In the genomic region with DNA sequence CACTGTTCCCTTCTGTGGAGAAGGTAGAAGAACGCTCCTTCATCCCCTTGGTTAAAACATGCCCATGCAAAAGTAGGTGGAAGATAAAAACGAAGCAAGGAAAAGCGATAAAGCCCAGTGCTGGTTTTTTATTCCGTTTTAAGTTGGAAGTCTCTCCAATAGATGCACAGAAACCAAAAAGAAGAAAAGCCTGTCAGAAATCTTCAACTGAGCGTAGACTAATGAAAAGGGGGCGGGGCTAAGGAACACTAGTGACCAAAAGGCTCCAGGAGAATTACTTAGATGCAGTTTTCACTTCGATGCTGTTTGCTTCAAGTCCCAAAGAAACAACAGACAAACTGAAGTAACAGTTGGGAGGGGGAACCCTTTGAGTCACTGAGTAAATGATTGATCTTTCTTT, we compare ENCODE assay signal across 9 mouse cellular contexts. TPM values are rescaled to one million over a fixed set of nuclear protein-coding genes. Genes with fewer than 3 reads are reported as not detected.
A peak's percentile ranks its signal among the peaks of the same experiment; 100 is the strongest.
DNase-seq lines count a peak whose midpoint lies in the region; ATAC-seq and TF ChIP-seq lines count a peak whose summit lies in the region.
"Had no signal": no experiment of that assay in that cellular context is flagged by ENCODE, and none has a peak within 500 bp of the region (broad histone marks: within the 10 kb centered on the region; RNA-seq: fewer than 3 reads in every experiment).

No protein-coding gene starts in this region.

- no peak for ATAC-seq in lung, embryonic 15.5 days (ENCODE audit: borderline replicate concordance, extremely low read depth, low FRiP score, low TSS enrichment)
- no peak for ATAC-seq in forebrain, embryonic 13.5 days
- no peak for ATAC-seq in kidney, postnatal 0 days (replicated peaks; ENCODE audit: low FRiP score, low read depth)
- ATAC-seq in neural tube, embryonic 13.5 days (ENCODE audit: low read depth): no peak
- ATAC-seq in erythroblast, adult 5-6 weeks (replicated peaks; ENCODE audit: low FRiP score, poor library complexity, severe bottlenecking): no peak
- no peak for ATAC-seq in CD4-positive, CD25-positive, alpha-beta regulatory T cell, adult 4 months

- H3K27me3 ChIP-seq in lung, embryonic 15.5 days: no peaks in the 10 kb centered on the region
- H3K27me3 ChIP-seq in forebrain, embryonic 13.5 days: peaks cover 3% of the 10 kb centered on the region; the same call in 1 of the 2 replicates
- no peaks in the 10 kb centered on the region for H3K27me3 ChIP-seq in kidney, postnatal 0 days (ENCODE audit: insufficient read depth, low read length)
- H3K27me3 ChIP-seq in neural tube, embryonic 13.5 days: no peaks in the 10 kb centered on the region

- H3K4me3 ChIP-seq in lung, embryonic 15.5 days: peak overlapping the region; percentile 98
- peak overlapping the region; percentile 93 for H3K4me3 ChIP-seq in forebrain, embryonic 13.5 days
- no peak overlapping the region for H3K4me3 ChIP-seq in kidney, postnatal 0 days (replicated peaks; ENCODE audit: low read depth, low read length)
- peak overlapping the region; percentile 75 for H3K4me3 ChIP-seq in neural tube, embryonic 13.5 days

- peaks cover 12% of the 10 kb centered on the region; the same call in 1 of the 2 replicates for H3K4me1 ChIP-seq in lung, embryonic 15.5 days
- H3K4me1 ChIP-seq in forebrain, embryonic 13.5 days: peaks cover 20% of the 10 kb centered on the region
- H3K4me1 ChIP-seq in kidney, postnatal 0 days (replicated peaks; ENCODE audit: insufficient read depth, low read length): 0 out of 2 replicates have a peak, but pooled peaks cover 6% of the 10 kb centered on the region
- H3K4me1 ChIP-seq in neural tube, embryonic 13.5 days (replicated peaks): peaks cover 29% of the 10 kb centered on the region

- H3K36me3 ChIP-seq in lung, embryonic 15.5 days: no peaks in the 10 kb centered on the region
- H3K36me3 ChIP-seq in forebrain, embryonic 13.5 days (ENCODE audit: poor library complexity, severe bottlenecking): no peaks in the 10 kb centered on the region
- no peaks in the 10 kb centered on the region for H3K36me3 ChIP-seq in kidney, postnatal 0 days (ENCODE audit: insufficient read depth, low read length)
- no peaks in the 10 kb centered on the region for H3K36me3 ChIP-seq in neural tube, embryonic 13.5 days

- no peak for TF ChIP-seq CTCF in kidney, postnatal 0 days (IDR thresholded peaks at IDR 0.05; ENCODE audit: low read depth)

- no peaks in the 10 kb centered on the region for H3K9me3 ChIP-seq in lung, embryonic 15.5 days
- no peaks in the 10 kb centered on the region for H3K9me3 ChIP-seq in forebrain, embryonic 13.5 days (replicated peaks)
- no peaks in the 10 kb centered on the region for H3K9me3 ChIP-seq in kidney, postnatal 0 days (replicated peaks; ENCODE audit: low read length)
- H3K9me3 ChIP-seq in neural tube, embryonic 13.5 days: no peaks in the 10 kb centered on the region

- H3K4me2 ChIP-seq in lung, embryonic 15.5 days: peak overlapping the region; percentile 95
- H3K4me2 ChIP-seq in forebrain, embryonic 13.5 days: peak overlapping the region; percentile 80
- H3K4me2 ChIP-seq in kidney, postnatal 0 days (ENCODE audit: low read length): peak overlapping the region; percentile 96
- H3K4me2 ChIP-seq in neural tube, embryonic 13.5 days: peak overlapping the region; percentile 60

- no peak overlapping the region for H3K27ac ChIP-seq in lung, embryonic 15.5 days
- no peak overlapping the region for H3K27ac ChIP-seq in forebrain, embryonic 13.5 days
- no peak overlapping the region for H3K27ac ChIP-seq in kidney, postnatal 0 days
- no peak overlapping the region; the same call in 1 of the 2 replicates for H3K27ac ChIP-seq in neural tube, embryonic 13.5 days (replicated peaks)
- H3K27ac ChIP-seq: macrophage had no signal

- WGBS in lung, embryonic 15.5 days: 35% methylated on average over 7 of the region's 7 CpGs
- 42% methylated on average over 7 of the region's 7 CpGs for WGBS in forebrain, embryonic 13.5 days
- WGBS in kidney, postnatal 0 days: 34% methylated on average over 7 of the region's 7 CpGs
- WGBS in neural tube, embryonic 13.5 days: 43% methylated on average over 7 of the region's 7 CpGs

- no peak overlapping the region for H3K9ac ChIP-seq in lung, embryonic 15.5 days
- H3K9ac ChIP-seq in forebrain, embryonic 13.5 days: 0 out of 2 replicates have a peak overlapping the region, but pooled peaks have one; percentile 96
- H3K9ac ChIP-seq in kidney, postnatal 0 days (ENCODE audit: low read depth, low read length): no peak overlapping the region; the same call in 1 of the 2 replicates
- peak overlapping the region; percentile 96; the same call in 1 of the 2 replicates for H3K9ac ChIP-seq in neural tube, embryonic 13.5 days

- DNase-seq in lung, postnatal 14 days: no peak
- DNase-seq in kidney, postnatal 0 days (ENCODE audit: low spot score): peak; percentile 50
- no peak for DNase-seq in layer of hippocampus, postnatal 14 days (ENCODE audit: low spot score in 2 of 2)

RNA-seq across cellular contexts. Expression of gene Ralgps2, which starts 1.2 kb away (rescaled TPM):
- polyA plus RNA-seq in lung, embryonic 15.5 days (2015; fragmentation: Nextera tagmentation; extraction: Ambion mirVana): 70.1 and 83.0 TPM in 2 replicates
- polyA plus RNA-seq in forebrain, embryonic 13.5 days (2015; fragmentation: Nextera tagmentation; extraction: Ambion mirVana): 123 and 133 TPM in 2 replicates
- 47.2 and 53.2 TPM in 2 replicates for polyA plus RNA-seq in kidney, postnatal 0 days (2015; fragmentation: Nextera tagmentation; extraction: Ambion mirVana)
- 91.7 and 92.9 TPM in 2 replicates for polyA plus RNA-seq in neural tube, embryonic 13.5 days (2015; fragmentation: Nextera tagmentation; extraction: Ambion mirVana)
- total RNA-seq in layer of hippocampus, postnatal 14 days (2021): 10 to 100 TPM; 79.0 to 96.0 TPM
- 2.1 and 3.6 TPM in 2 replicates for total RNA-seq in erythroblast, adult 5-6 weeks (2015; ENCODE audit: low replicate concordance)
- 3.1 and 6.6 TPM in 2 replicates for total RNA-seq in erythroblast, adult 5-6 weeks (2017; ENCODE audit: low replicate concordance)
- 10 to 100 TPM; 33.0 to 55.6 TPM for polyA plus RNA-seq in CD4-positive, CD25-positive, alpha-beta regulatory T cell, adult 4 months (2017; shearing (Covaris generic))

Comparison
In these comparisons a context has a peak if more than half of its experiments do, and no peak if none do; other contexts are left out.
1. H3K9ac ChIP-seq: peak in forebrain, embryonic 13.5 days (single experiment) and neural tube, embryonic 13.5 days (single experiment); none in lung, embryonic 15.5 days (single experiment) and kidney, postnatal 0 days (single experiment).
2. Peak in every context shown above with its lines, with median percentiles within 50 percentile points of each other: H3K4me2 ChIP-seq.